Mouse (Mus musculus) hindbrain, embryonic 10.5 days (tissue): ENCODE results near the gene Tmem139. TPM values are rescaled to one million over a fixed set of nuclear protein-coding genes. Genes with fewer than 3 reads are reported as not detected.

ENCODE experiments used
- DNase-seq: peaks from one replicate; pipeline ENCODE4 v3.0.0-alpha.2; 2017; ENCODE audit warnings: low spot score
- H3K27ac ChIP-seq: fragments of 300-500 bp; sonication (generic); 2 replicates; pipeline ENCODE4 v1.5.1; 2016; ENCODE audit warnings: mild to moderate bottlenecking, moderate library complexity
- H3K27me3 ChIP-seq: fragments of 300-500 bp; sonication (generic); 2 replicates; pipeline ENCODE4 v1.6.1; 2016; ENCODE audit warnings: mild to moderate bottlenecking; ENCODE audit not compliant: poor library complexity, insufficient read depth, severe bottlenecking
- H3K36me3 ChIP-seq: fragments of 300-500 bp; sonication (generic); 2 replicates; pipeline ENCODE4 v1.6.1; 2016; ENCODE audit warnings: mild to moderate bottlenecking, moderate library complexity
- H3K4me1 ChIP-seq: fragments of 300-500 bp; sonication (generic); replicated peaks from 2 replicates; pipeline ENCODE4 v1.6.1; 2016; ENCODE audit warnings: mild to moderate bottlenecking
- H3K4me3 ChIP-seq: fragments of 300-500 bp; sonication (generic); 2 replicates; pipeline ENCODE4 v1.5.1; 2016; ENCODE audit warnings: mild to moderate bottlenecking, moderate library complexity
- H3K9me3 ChIP-seq: fragments of 300-500 bp; sonication (generic); 2 replicates; pipeline ENCODE4 v1.6.1; 2016; ENCODE audit warnings: mild to moderate bottlenecking, moderate library complexity
- WGBS: fragments of 180-500 bp; shearing (Covaris S2); methylation state at CpG from one replicate; pipeline ENCODE4 v1.1.7; 2016; 5-methylcytosine and 5-hydroxymethylcytosine counted together
- polyA plus RNA-seq: library from polyadenylated mRNA; unstranded; fragments of >200 nt; fragmentation: Nextera tagmentation; extraction: Ambion mirVana; gene quantifications from 2 replicates; pipeline ENCODE4 v1.2.1, GENCODE M21; 2016

Gene Tmem139
- polyA plus RNA-seq, 1 experiment from 2014 or later = 0.48 TPM

- peaks cover 98% of the 10 kb centered on the region for H3K36me3 ChIP-seq
- H3K27me3 ChIP-seq = no peaks in the 10 kb centered on the region
- no peak for DNase-seq
- no peaks in the 10 kb centered on the region for H3K4me1 ChIP-seq
- no peaks in the 10 kb centered on the region for H3K9me3 ChIP-seq
- H3K4me3 ChIP-seq = no peak overlapping the region
- 84% methylated on average over 3 of the region's 3 CpGs for WGBS
- H3K27ac ChIP-seq = no peak overlapping the region
Measured at GRCm38 (mm10) chr6:42295549-42296094, 33.9 kb downstream of the Tmem139 start.

DNA sequence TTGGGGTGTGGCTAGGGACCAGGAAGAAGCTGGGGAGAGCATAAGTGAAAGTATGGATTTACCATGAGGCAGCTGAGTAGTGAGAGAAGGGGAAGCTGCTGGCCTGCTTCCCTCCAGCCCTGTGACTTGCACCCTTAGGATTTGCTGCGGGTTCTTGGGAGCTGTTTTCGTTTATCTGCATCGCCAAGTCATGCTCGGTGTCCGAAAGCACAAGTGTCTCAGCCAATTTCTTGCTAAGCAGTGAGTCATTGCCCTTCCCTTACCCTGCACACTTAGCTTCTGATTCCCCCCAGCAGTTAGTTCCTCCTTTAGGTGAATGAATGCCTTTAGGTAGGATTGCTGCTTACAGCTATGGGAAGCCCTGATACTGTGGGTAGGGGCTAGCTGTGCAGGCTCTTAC lies 37.6 kb downstream of the Tmem139 start:
- WGBS = 93% methylated on average over 5 of the region's 5 CpGs

GRCm38 (mm10) chr6:42309816-42310378 lies 48.1 kb downstream of the Tmem139 start:
- WGBS = 48% methylated on average over 8 of the region's 8 CpGs
- Histone ChIP-seq H3K4me1 (no peaks in the 10 kb centered on the region), H3K36me3 (peaks cover 99% of the 10 kb centered on the region), H3K4me3 (no peak overlapping the region), H3K27me3 (no peaks in the 10 kb centered on the region), H3K9me3 (no peaks in the 10 kb centered on the region), H3K27ac (no peak overlapping the region)
- no peak for DNase-seq

More for the DNA sequence above, 37.6 kb downstream of the Tmem139 start:
- Histone ChIP-seq H3K4me1 (no peaks in the 10 kb centered on the region), H3K27me3 (no peaks in the 10 kb centered on the region), H3K36me3 (peaks cover 89% of the 10 kb centered on the region), H3K9me3 (no peaks in the 10 kb centered on the region), H3K4me3 (no peak overlapping the region), H3K27ac (no peak overlapping the region)
- DNase-seq = no peak

GRCm38 (mm10) chr6:42310427-42311053 lies 48.8 kb downstream of the Tmem139 start:
- no peaks in the 10 kb centered on the region for H3K27me3 ChIP-seq
- peaks cover 95% of the 10 kb centered on the region for H3K36me3 ChIP-seq
- WGBS = 88% methylated on average over 2 of the region's 2 CpGs
- no peak for DNase-seq
- no peak overlapping the region for H3K4me3 ChIP-seq
- H3K4me1 ChIP-seq = no peaks in the 10 kb centered on the region
- no peaks in the 10 kb centered on the region for H3K9me3 ChIP-seq
- no peak overlapping the region for H3K27ac ChIP-seq

Other genes with a start within 250 kb of the Tmem139 start
- not detected in 2 replicates for gene Sva, start 223.6 kb upstream of the Tmem139 start, polyA plus RNA-seq
- not detected in 2 replicates for gene Tas2r139, start 121.0 kb upstream of the Tmem139 start, polyA plus RNA-seq
- not detected in 2 replicates for gene Tas2r144, start 46.6 kb upstream of the Tmem139 start, polyA plus RNA-seq
- 16.5 and 17.7 TPM in 2 replicates for gene Gstk1, start 16.0 kb upstream of the Tmem139 start, polyA plus RNA-seq
- gene Casp2, start 3.0 kb downstream of the Tmem139 start, polyA plus RNA-seq = 67.7 and 81.2 TPM in 2 replicates
- gene Clcn1, start 24.7 kb downstream of the Tmem139 start, polyA plus RNA-seq = 0.94 and 1.1 TPM in 2 replicates
- gene Fam131b, start 62.7 kb downstream of the Tmem139 start, polyA plus RNA-seq = 1.4 and 2.9 TPM in 2 replicates
- gene Zyx, start 87.7 kb downstream of the Tmem139 start, polyA plus RNA-seq = 86.0 and 103 TPM in 2 replicates
- gene Epha1, start 111.3 kb downstream of the Tmem139 start, polyA plus RNA-seq = 1.8 and 3.1 TPM in 2 replicates
- not detected in 2 replicates for gene Tas2r143, start 138.3 kb downstream of the Tmem139 start, polyA plus RNA-seq
- gene Tas2r135, start 143.5 kb downstream of the Tmem139 start, polyA plus RNA-seq = not detected in 2 replicates
- not detected in 2 replicates for gene Tas2r126, start 172.6 kb downstream of the Tmem139 start, polyA plus RNA-seq
- gene Olfr458, start 203.2 kb downstream of the Tmem139 start, polyA plus RNA-seq = not detected in 2 replicates
- not detected in 2 replicates for gene Olfr457, start 214.4 kb downstream of the Tmem139 start, polyA plus RNA-seq
- gene Olfr456, start 225.2 kb downstream of the Tmem139 start, polyA plus RNA-seq = not detected in 2 replicates